Mouse (Mus musculus): ENCODE measurements around the gene Meaf6.

- no peak for TF ChIP-seq CTCF (IDR thresholded peaks at IDR 0.05; ENCODE audit: control insufficient read depth, insufficient read depth, low read length)
- TF ChIP-seq POLR2A (IDR thresholded peaks at IDR 0.05; ENCODE audit: borderline replicate concordance, control insufficient read depth, low read depth, low read length), result no peak
Observed at GRCm38 (mm10) chr4:125158081-125158480, 73.1 kb downstream of the Meaf6 start.

Measured in bone marrow, adult 2 months (tissue).